Mouse (Mus musculus) effector memory CD4-positive, alpha-beta T cell, adult 5 months (primary cell): ENCODE measurements around the gene Gspt1. TPM values are rescaled to one million over a fixed set of nuclear protein-coding genes. Genes with fewer than 3 reads are reported as not detected.

ENCODE experiments used
- polyA plus RNA-seq: library from polyadenylated mRNA; unstranded; fragments of 100-300 nt; shearing (Covaris generic); gene quantifications from one replicate; pipeline ENCODE4 v1.2.1, GENCODE M21; 2017

Gspt1 gene
- 83.3 TPM for polyA plus RNA-seq

GRCm38 (mm10) chr16:11253898-11254722 is at the start of gene Gspt1:
TSS of gene Gspt1 (minus strand) at chr16:11254325.

GRCm38 (mm10) chr16:11202571-11203554 is 51.3 kb downstream of the Gspt1 start, which contains the start of gene Rsl1d1:
TSS of gene Rsl1d1 (minus strand) at chr16:11203331.

GRCm38 (mm10) chr16:11176208-11176883 is 77.8 kb downstream of the Gspt1 start, which contains the start of gene Zc3h7a:
TSS of gene Zc3h7a (minus strand) at chr16:11176393.

Other genes with a start within 250 kb of the Gspt1 start
- 3.6 TPM for gene Snn, start 193.4 kb downstream of the Gspt1 start, polyA plus RNA-seq
- gene Litaf, start 188.2 kb downstream of the Gspt1 start, polyA plus RNA-seq: 134 TPM
- 74.2 TPM for gene Txndc11, start 119.7 kb downstream of the Gspt1 start, polyA plus RNA-seq
- gene Zc3h7a, start 77.9 kb downstream of the Gspt1 start, polyA plus RNA-seq: 343 TPM
- 161 TPM for gene Rsl1d1, start 51.0 kb downstream of the Gspt1 start, polyA plus RNA-seq
- not detected for gene Tnfrsf17, start 59.5 kb upstream of the Gspt1 start, polyA plus RNA-seq
- gene Snx29, start 68.6 kb upstream of the Gspt1 start, polyA plus RNA-seq: 21.4 TPM